Mouse (Mus musculus) CD8-positive naive resting alpha-beta T cell, adult 2 months (primary cell): ENCODE results near the gene Prdm10.

Experiments used
- DNase-seq, 2 experiments: peaks; one replicate each; pipeline ENCODE4 v3.0.0; 2022; ENCODE audit warnings: low read depth in 2 of 2, low spot score in 2 of 2

Prdm10 gene

GRCm38 (mm10) chr9:31301526-31302311 is 21.4 kb downstream of the Prdm10 start:
- DNase-seq, result peak; percentile 53 to 54

GRCm38 (mm10) chr9:31304358-31304757 is 24.0 kb downstream of the Prdm10 start:
- DNase-seq, result no peak

GRCm38 (mm10) chr9:31305117-31305516 is 24.8 kb downstream of the Prdm10 start:
- DNase-seq, result no peak

- no peak for DNase-seq
Measured at GRCm38 (mm10) chr9:31305807-31306206, 25.5 kb downstream of the Prdm10 start.

- DNase-seq, result no peak
Measured at GRCm38 (mm10) chr9:31307232-31307631, 26.9 kb downstream of the Prdm10 start.

GRCm38 (mm10) chr9:31309041-31309440 is 28.7 kb downstream of the Prdm10 start:
- DNase-seq, result no peak

- DNase-seq, result no peak
Measured at GRCm38 (mm10) chr9:31310662-31311061, 30.3 kb downstream of the Prdm10 start.

GRCm38 (mm10) chr9:31313876-31314275 is 33.5 kb downstream of the Prdm10 start:
- no peak for DNase-seq

GRCm38 (mm10) chr9:31315983-31316382 is 35.6 kb downstream of the Prdm10 start:
- DNase-seq, result no peak

GRCm38 (mm10) chr9:31318956-31319355 is 38.6 kb downstream of the Prdm10 start:
- no peak for DNase-seq

GRCm38 (mm10) chr9:31320734-31321133 is 40.4 kb downstream of the Prdm10 start:
- no peak for DNase-seq

GRCm38 (mm10) chr9:31321526-31321925 is 41.2 kb downstream of the Prdm10 start:
- no peak for DNase-seq

GRCm38 (mm10) chr9:31322090-31322489 is 41.8 kb downstream of the Prdm10 start:
- DNase-seq, result no peak

GRCm38 (mm10) chr9:31330816-31331215 is 50.5 kb downstream of the Prdm10 start:
- DNase-seq, result no peak

GRCm38 (mm10) chr9:31331246-31331645 is 50.9 kb downstream of the Prdm10 start:
- no peak for DNase-seq

- no peak for DNase-seq
Measured at GRCm38 (mm10) chr9:31331906-31332305, 51.6 kb downstream of the Prdm10 start.

GRCm38 (mm10) chr9:31332826-31333225 is 52.5 kb downstream of the Prdm10 start:
- no peak for DNase-seq

GRCm38 (mm10) chr9:31334991-31335390 is 54.7 kb downstream of the Prdm10 start:
- DNase-seq, result no peak

GRCm38 (mm10) chr9:31344289-31344831 is 64.0 kb downstream of the Prdm10 start:
- DNase-seq, result no peak

- no peak for DNase-seq
Measured at GRCm38 (mm10) chr9:31346575-31347080, 66.3 kb downstream of the Prdm10 start.

- no peak for DNase-seq
Measured at GRCm38 (mm10) chr9:31348458-31348857, 68.1 kb downstream of the Prdm10 start.

GRCm38 (mm10) chr9:31348915-31349314 is 68.6 kb downstream of the Prdm10 start:
- DNase-seq, result peak; percentile 31 to 57

- DNase-seq, result no peak
Measured at GRCm38 (mm10) chr9:31352716-31353115, 72.4 kb downstream of the Prdm10 start.
